Mouse (Mus musculus): ENCODE measurements around the gene Sys1.
A peak's percentile ranks its signal among the peaks of the same experiment; 100 is the strongest.

Sys1 gene

DNA sequence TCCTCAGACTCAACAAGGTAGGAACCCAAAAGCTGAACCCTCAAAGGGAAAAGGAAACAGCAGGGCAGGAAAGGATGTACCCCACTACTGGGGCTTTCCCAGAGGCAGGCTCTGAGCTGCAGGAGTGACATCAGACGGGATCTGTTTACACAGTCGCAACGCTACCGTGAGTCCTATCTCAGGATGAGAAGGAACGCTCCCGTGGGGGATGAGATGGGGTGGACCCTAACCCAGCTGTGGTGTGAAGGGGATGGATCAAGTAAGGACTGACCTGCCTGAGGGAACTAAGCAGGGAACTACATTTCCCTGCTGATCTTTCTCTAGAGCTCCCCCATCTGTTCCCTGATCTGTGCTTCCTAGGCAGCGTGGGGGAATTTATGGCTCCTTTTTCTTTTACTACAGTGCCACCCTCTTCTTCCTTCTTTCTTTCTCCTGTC is at the start of gene Sys1:
Gene Sys1, plus strand, starts transcription at position 101 of the 437 bp plus-strand sequence.
- no peak for DNase-seq (ENCODE audit: low spot score)

DNA sequence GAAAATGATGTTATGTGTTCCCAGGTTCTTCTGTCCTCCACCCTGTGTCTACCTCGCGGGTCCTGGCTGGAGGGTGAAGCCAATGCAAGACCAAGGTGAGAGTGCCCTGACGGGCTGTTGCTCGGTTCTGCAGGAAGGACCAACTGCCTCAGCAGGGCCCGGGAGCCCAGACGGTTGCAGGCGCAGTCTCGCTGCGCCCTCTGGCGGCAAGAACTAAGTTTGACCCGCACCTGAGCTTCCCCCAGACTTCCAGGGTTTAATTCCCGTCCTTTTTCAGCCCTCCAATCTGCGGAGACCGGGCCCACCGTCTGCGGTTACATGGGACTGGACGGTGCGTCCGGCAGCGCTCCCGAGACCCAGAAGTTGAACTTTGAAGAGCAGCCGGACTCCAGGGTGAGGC is 49.1 kb upstream of the Sys1 start:
- DNase-seq (ENCODE audit: low spot score), result peak; percentile 69

DNA sequence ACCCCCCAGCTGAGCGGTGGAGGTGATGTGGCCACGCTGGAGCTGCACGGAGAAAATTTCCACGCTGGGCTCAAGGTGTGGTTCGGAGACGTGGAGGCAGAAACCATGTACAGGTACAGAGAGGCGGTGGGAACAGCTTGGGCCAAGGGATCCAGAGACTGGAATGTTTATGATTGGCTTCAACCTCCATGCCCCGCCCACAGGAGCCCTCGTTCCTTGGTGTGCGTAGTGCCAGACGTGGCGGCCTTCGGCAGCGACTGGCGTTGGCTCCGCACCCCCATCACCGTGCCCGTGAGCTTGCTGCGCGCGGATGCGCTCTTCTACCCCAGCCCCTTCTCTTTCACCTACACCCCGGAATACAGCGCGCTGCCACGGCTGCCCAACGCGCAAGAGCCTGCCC is 42.6 kb upstream of the Sys1 start:
- no peak for DNase-seq (ENCODE audit: low spot score)

DNA sequence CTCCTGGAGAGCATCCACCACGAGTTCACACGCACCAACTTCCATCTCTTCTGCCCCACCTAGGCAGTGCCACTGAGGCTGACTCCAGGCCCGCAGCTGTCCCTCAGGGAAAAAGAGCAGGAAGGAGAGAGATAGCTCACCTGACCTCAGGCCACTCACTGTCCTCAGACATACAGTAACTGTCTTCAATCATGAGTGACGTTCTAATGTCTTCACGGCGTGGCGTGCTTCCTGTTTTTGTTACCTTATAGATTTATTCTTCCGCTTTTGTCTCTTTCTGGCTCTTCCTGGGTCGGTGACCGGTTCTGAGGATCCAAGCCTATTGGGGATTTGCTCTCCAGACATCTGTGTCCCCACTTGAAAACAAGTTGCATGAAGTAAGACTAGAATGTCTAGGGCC is 42.2 kb upstream of the Sys1 start:
- no peak for DNase-seq (ENCODE audit: low spot score)

DNA sequence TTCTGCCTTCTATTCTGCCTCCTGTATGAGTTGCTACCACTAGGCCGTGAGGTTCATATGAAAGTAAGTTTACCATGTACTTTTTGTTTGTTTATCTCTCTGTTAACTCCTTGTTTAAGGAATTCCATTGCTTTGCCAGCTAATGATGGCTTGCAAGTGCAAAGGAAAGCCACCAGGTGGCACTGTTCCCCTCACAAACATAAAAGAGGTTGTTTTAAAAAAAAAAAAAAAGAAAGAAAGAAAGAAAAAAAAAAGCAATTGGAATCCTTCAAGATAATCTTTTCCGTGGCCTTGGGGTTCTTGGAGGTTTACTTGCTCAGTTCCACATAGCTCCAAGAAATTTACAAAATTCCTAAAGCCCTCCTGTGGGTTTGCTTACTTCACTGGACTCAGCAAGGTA is 39.6 kb upstream of the Sys1 start:
- no peak for DNase-seq (ENCODE audit: low spot score)

DNA sequence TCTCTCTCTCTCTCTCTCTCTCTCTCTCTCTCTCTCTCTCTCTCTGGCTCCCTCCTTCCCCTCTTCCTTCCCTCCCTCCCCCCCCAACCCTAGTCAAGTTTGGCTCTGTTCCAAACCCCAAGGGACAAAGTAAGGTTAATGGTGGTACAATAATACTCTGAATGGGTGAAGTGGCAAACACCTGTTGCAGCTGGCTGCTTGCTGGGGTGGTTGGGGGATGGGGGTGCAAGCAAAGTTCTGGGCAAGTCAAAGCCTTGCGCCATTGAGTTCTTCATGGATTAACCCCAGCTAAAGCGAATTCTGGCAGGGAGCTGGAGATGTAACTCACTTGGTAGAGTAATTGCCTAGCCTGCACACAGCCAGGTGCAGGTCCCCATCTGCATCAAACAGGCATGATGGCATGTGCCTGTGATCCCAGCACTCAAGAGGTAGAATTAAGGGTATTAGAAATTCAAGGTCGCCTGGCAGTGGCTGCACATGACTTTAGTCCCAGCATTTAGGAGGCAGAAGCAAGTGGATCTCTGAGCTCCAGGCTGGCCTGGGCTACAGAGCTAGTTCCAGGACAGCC is 38.4 kb upstream of the Sys1 start:
- no peak for DNase-seq (ENCODE audit: low spot score)

DNA sequence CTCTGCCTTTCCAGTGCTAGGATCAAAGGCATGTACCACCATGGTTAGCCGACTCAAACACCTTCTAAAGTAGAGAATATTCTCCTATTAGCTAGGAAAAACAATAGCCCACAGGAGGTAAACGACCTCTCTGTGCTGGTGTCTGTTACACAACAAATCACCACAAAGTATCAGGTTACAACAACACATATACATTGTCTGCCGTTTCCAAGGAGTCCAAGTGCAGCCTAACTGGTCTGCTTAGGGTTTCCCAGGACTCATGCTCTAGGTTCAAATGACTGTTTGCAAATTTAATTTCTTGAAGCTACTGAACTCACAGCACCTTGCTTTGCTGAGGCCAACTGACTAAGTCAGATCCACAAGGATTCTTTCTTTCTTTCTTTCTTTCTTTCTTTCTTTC is 37.3 kb upstream of the Sys1 start:
- no peak for DNase-seq (ENCODE audit: low spot score)

DNA sequence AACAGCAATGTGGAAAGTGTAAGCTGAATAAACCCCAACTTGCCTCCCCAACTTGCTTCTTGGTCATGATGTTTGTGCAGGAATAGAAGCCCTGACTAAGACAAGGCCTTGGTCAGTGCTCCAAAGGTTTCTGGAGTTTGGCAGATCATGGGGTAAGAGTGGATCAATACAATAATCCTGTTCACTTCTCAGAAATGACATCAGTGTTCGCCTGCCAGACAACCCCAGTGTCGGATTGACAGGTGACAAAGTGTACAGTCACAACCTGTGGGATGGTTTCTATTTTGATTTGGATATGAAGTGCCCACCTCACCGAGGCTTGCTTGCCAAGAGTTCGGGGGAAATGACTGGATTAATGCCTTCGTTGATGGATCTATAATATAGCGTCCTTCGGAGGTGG is 35.5 kb upstream of the Sys1 start:
- no peak for DNase-seq (ENCODE audit: low spot score)

DNA sequence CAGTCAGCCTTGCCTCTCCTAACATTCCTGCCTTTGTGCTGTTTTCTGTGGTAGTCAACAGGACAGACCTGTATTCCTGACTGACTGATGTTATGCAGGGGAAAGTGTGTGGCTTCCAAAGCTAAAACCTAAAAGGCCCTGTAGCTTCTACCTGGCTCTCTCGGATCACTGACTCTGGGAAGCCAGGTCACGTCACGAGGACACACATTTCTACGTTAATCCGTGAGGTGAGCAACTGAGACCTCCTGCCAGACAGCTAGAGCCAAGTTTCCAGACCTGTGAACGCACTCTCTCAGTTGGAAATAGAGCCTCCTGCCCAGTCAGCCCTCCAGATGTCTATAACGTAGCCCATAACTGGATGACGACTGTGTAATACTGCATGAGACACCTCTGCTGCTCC is 34.8 kb upstream of the Sys1 start:
- DNase-seq (ENCODE audit: low spot score), result no peak

DNA sequence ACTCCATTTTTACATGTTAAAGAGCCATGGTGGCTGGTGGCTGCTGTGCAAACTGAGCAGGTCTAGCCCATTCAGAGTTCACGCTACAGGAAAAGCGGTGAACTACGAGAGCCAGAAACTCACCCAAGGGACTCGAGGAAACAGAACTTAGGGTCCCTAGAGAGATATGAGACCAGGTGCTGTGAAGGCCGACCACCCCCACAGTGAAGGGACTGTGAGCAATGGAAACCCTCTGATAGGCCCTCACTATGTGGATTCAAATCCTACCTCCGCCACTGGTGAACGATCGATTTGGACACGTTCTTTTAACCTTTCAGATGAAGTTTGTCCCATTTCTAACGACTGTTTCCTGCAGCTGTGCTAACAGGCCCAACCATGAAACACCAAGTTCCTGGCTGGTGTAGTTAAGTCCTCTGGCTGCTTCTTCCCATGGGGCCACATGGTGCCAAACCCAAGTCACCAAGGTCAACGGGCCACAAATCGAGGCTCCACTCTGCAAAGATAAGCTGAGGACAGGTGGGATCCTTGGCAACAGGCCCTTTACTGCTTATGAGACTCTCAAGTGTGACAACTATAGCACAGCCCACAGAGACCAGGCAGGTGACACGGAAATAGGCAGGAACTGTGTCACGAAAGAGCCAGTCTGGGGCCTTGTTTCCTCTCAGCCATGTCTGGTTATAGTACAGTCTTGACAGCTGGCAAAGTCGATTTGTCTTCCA is 33.9 kb upstream of the Sys1 start:
- DNase-seq (ENCODE audit: low spot score), result no peak

DNA sequence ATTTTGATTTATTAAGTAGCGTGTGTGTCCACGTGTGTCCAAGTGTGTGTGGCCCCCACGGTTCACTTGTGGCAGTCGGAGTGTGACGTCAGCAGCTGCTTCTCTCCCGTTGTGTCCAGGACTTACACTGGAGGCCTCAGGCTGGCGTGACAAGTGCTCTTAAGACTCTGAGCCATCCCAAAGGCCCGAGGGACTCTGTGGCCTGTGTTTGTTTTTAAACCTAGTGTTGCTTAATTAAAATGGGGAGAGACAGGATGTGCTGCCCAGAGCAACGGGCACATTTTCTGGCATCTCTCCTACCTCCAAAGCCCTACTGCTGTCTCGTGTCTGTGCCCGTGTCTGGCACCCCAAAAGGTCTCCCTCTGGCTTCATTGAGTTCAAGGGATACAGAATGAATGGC is 33.3 kb upstream of the Sys1 start:
- DNase-seq (ENCODE audit: low spot score), result no peak

DNA sequence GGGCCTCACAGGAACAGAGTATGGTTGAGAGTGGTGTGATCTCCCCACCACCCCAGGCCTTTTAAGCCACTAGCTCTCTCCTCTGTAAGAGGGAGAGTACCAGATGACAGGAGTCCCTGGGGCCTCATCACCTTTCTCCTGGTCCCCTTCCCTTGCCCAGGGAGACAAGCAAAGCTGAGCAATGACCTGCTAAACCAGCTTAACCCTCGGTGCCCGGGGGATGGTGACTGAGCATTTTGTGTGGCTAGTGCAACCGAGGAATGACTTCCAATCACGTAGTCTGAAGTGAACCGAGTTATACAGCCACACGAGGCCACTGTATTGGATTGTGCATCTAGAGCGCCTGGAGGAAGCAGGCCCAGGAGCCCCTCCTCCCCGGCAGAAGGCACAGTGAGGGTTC is 32.4 kb upstream of the Sys1 start:
- DNase-seq (ENCODE audit: low spot score), result no peak

DNA sequence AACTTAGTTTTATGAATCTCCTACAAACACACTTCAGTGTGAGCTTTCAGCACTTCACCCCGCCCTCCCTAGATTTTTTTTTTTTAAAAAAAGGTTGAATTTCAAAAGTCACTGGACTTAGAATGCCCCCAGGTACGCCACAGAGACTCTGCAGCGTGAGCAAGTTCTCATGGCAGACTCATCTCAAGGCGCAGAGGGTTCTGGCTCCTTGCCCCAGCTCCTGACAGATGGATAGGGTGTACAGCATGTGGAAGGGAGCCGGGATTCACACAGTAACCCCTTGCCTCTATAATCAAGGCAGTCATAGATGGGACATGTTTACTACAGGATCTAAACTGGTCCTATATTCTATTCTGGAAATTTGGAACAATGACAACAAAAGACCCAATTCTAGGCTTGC is 31.4 kb upstream of the Sys1 start:
- no peak for DNase-seq (ENCODE audit: low spot score)

DNA sequence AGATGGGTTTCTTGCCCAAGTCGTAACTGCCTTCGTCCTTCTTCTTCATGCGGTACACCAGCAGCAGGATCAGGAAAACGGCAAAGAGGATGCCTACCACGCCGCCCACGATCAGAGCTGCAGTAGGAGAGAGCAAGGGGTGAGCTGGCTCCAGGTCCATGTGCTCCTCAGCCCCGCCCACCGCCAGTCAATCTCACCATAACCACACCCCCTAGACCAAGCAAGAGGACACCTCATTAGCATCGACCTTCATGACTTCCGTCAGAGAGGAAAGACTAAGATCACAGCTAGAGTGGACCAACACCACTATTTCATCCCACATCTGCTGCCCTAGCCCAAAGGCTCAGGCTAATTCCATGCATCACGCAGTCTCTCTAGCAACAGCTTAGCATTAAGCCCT is 30.6 kb upstream of the Sys1 start:
- no peak for DNase-seq (ENCODE audit: low spot score)

DNA sequence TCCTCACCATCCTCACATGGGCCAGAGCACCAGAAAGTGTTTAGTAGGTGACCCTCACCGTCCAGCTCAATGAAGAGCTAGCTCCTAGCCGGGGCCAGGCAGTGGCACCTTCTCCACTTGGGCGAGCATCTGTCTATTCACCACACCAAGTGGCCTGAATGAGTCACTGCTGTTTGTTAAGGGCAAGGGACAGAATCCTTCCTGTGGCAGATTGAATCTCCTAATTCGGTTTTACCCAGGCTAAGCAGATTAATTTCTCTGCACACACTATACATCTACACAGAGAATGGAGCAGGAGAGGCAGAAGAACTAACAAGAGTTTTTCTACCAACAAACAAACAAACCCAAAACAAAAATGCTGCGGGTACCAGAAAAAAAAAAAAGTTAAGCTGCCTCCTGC is 29.8 kb upstream of the Sys1 start:
- DNase-seq (ENCODE audit: low spot score), result no peak

DNA sequence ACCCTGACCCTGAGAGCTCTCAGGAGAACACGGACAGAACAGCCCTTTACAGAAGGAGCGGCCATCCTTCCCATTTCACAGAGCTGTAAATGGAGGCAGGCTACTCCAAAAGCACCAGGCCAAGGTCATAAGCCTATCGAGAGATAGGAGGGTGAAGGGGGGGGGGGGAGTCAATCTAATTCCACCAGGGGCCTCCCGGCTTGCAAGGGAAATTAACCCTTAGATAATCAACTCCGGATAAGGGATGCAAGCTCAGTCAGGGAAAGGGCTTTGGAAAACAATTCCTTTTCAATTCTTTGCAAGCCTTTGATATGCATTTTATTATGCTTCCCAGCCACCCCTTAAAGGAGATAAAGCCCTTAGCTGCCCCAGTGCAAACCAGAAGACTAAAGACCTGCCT is 28.3 kb upstream of the Sys1 start:
- no peak for DNase-seq (ENCODE audit: low spot score)

DNA sequence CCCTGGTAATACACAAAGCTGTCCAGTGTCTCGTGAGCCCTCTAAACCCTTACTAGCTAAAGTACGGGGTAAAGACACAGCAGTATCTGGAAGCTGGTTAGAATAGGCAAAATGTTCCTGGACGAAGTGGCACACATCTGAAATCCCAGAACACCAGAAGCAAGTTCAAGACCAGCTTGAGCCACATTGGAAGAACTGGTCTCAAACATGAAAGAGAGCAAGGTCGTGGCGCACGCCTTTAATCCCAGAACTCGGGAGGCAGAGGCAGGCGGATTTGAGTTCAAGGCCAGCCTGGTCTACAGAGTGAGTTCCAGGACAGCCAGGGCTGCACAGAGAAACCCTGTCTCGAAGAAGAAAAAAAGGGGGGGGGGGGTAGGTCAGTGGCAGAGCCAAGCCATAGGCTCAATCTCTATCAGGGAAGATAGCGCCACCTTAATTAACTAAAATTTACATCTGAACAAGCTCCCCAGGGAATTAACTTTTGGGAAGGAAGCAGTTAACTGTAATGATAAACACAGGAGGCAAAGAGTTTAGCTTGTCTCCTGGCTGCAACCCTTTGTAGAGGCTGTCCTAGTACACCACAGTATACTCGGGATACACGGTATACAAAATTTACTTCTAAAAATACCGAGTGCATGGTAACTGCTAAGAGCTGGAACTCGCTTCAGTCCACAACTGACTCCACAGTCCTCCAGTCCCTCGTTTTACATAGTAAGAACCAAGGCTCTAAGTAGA is 26.7 kb upstream of the Sys1 start:
- DNase-seq (ENCODE audit: low spot score), result no peak

DNA sequence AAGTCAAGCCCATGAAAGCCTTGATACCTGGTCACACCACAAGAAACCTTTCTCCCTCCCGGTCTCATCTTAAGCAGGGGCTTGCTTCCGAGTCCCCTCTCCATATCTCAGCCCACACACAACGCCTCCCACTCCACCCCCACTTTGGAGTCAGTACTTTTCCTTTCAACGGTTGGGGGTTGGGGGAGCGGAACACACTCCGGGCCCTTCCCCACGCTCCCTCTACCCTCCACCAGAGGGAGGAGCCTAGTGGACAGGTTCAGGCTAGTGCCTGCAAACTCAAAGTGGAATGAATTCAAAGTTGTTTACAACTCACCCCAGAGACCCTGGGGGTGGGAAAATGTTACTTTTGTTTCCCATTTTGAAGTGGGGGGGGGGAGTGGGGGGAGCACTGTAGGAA is 26.1 kb upstream of the Sys1 start:
- DNase-seq (ENCODE audit: low spot score), result no peak

DNA sequence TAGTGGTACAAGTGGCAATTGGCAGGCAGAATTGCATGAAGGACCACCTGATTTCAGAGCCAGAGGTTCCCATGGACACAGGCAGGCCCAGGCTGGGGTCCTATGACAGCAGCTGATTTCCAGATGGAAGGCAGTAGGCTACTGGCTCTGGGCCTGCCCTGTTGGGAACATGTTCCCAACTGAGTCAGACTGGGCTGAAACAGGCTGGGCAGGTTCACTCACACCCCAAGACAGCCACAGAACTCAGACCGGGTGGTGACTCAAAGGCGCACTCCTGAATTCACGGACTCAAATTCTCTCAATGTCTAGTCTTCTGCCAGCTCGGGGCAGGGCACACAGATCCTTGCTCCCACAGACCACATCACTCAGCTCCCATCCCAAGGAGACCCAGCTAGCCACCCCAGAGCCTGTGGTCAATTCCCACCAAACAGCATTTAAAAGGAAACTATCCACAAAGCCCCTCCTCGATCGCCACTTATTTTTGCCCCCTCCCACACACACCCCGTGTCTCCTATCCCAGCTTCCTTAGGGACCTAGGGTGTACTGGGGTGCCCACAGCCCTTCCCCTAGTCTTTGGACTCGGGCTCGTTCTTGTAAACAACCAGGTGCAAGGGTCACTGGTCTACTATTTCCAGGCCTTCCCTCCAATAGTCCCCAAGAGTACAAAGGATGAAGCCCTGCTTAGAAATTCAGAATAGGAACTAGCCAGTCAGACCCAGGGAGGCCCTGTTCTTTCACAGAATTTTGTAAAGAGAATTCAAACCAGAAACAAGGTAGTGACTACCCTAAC is 24.9 kb upstream of the Sys1 start:
- DNase-seq (ENCODE audit: low spot score), result no peak

DNA sequence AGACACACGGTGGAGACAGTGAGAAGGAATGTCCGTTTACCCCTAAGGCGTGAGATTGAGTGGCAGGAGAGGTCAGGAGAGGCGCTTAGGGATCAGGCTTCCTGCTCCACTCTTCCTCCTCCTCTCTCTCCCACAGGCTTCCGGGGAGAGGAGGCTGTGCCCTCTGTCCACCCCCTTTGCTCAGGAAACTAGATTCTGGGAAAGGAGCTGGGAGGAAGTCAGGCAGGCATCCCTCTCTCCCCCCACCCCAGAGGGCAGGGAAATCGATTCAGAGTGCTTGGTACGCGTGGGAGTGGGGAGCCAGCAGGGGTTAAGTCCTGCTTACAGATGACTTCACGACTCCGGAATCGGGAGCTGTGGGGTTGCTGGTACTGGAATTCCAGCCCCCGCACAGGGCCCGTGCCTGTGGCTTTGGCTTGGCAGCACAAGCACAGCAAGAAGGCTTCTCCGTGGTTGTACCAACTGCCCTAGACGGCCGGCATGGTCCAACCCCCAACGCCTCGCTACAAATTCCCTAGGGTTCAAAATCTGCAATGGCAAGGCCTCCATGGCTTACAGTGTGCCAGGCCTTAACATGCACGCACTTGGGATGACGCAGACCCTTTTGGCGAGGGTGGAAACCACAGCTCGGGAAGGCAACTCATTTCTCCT is 24.1 kb upstream of the Sys1 start:
- no peak for DNase-seq (ENCODE audit: low spot score)

DNA sequence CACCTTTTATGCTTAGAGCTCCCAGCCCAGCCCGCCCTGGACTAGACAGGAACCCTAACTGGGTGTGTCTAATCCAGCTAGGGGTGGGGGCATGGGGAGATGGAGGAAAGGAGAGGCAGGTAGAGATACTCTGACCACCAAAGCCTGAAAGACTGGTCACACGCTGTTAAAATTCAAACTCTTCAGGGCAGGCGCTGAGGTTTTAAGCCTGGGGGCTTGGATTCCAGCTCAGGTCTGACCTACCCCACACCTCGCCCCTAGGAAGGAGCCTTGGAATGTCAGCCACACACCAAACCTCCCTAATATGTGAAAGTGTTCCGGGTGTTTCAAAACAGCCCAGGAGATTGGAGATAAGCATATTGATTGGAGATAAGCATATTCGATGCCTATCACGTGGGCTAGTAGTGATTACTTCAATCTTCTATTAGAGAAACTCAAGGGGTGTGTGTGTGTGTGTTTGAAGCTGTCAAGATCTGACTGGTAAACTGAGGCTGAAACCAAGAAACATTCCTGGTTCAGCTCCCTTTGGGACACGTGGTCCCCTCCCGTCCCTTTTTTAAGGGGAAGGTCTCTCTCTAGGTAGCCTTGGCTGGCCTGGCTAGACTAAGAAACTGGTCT is 23.4 kb upstream of the Sys1 start:
- no peak for DNase-seq (ENCODE audit: low spot score)

DNA sequence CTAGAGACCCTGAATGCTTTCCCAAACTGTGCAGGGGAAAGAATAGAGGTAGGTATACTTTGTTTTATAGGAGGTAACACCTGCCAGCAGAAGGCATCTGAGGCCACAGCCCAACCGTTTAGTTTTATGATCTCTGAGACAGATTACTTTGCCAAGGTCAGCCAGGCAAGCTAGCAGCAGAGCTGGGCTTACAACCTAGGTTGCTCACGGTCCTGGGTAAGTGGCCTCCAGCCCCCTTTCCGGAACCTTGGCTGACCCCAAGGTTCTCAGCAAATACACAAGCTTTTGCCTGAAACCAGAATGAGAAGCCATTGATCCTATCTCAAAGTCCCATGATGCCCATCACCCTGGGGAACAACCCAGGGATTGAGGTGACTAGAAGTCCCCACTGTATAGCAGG is 22.1 kb upstream of the Sys1 start:
- no peak for DNase-seq (ENCODE audit: low spot score)
